Mouse (Mus musculus) liver, postnatal 0 days (tissue): ENCODE measurements around the gene Mcm10. TPM values are rescaled to one million over a fixed set of nuclear protein-coding genes. Genes with fewer than 3 reads are reported as not detected.

ENCODE experiments used
- ATAC-seq: fragments of 200-750 bp; cut with Nextera tagmentation; 2 replicates; pipeline ENCODE4 v1.8.0; 2017; ENCODE audit warnings: mild to moderate bottlenecking, moderate library complexity
- DNase-seq: peaks from one replicate; pipeline ENCODE4 v3.0.0-alpha.2; 2016
- H3K27ac ChIP-seq: fragments of 300-500 bp; sonication (generic); 2 replicates; pipeline ENCODE4 v1.5.1; 2014; ENCODE audit warnings: antibody characterized with exemption, moderate library complexity, mild to moderate bottlenecking, low read depth
- H3K27me3 ChIP-seq: fragments of 300-500 bp; sonication (generic); 2 replicates; pipeline ENCODE4 v1.6.1; 2014; ENCODE audit warnings: low read length, control low read depth, mixed read lengths; ENCODE audit not compliant: insufficient read depth
- H3K36me3 ChIP-seq: fragments of 300-500 bp; sonication (generic); replicated peaks from 2 replicates; pipeline ENCODE4 v1.6.1; 2014; ENCODE audit warnings: mild to moderate bottlenecking, control low read depth, low read length, moderate library complexity, mixed read lengths; ENCODE audit not compliant: insufficient read depth
- H3K4me1 ChIP-seq: fragments of 300-500 bp; sonication (generic); 2 replicates; pipeline ENCODE4 v1.6.1; 2014; ENCODE audit warnings: antibody characterized with exemption, mild to moderate bottlenecking, control low read depth; ENCODE audit not compliant: insufficient read depth
- H3K4me2 ChIP-seq: fragments of 300-500 bp; sonication (generic); 2 replicates; pipeline ENCODE4 v1.6.1; 2014; ENCODE audit warnings: low read depth, mild to moderate bottlenecking, low read length, moderate library complexity, mixed read lengths
- H3K4me3 ChIP-seq: fragments of 300-500 bp; sonication (generic); 2 replicates; pipeline ENCODE4 v1.5.1; 2014; ENCODE audit warnings: low read depth, low read length
- H3K9ac ChIP-seq: fragments of 300-500 bp; sonication (generic); replicated peaks from 2 replicates; pipeline ENCODE4 v1.6.1; 2014; ENCODE audit warnings: mild to moderate bottlenecking, moderate library complexity
- H3K9me3 ChIP-seq: fragments of 300-500 bp; sonication (generic); 2 replicates; pipeline ENCODE4 v1.6.1; 2016; ENCODE audit warnings: mild to moderate bottlenecking, control low read depth, low read length, mixed read lengths
- CTCF ChIP-seq: sonication (generic); IDR thresholded peaks from 2 replicates; pipeline ENCODE4 v1.5.1; 2016; ENCODE audit warnings: antibody characterized with exemption, low read depth
- EP300 ChIP-seq: IDR thresholded peaks from 2 replicates; pipeline ENCODE4 v1.6.1; 2016; ENCODE audit warnings: antibody characterized with exemption, low read depth, mild to moderate bottlenecking
- WGBS: fragments of 180-500 bp; shearing (Covaris S2); extraction: QIAGEN DNeasy Blood & Tissue Kit; methylation state at CpG from one replicate; pipeline ENCODE4 v1.1.7; 2014; ENCODE audit not compliant: insufficient replicate concordance; 5-methylcytosine and 5-hydroxymethylcytosine counted together
- polyA plus RNA-seq: library from polyadenylated mRNA; unstranded; fragments of >200 nt; fragmentation: Nextera tagmentation; extraction: Ambion mirVana; gene quantifications from 2 replicates; pipeline ENCODE4 v1.2.1, GENCODE M21; 2015

Mcm10 gene
- polyA plus RNA-seq, 1 experiment from 2014 or later: 12.2 TPM

DNA sequence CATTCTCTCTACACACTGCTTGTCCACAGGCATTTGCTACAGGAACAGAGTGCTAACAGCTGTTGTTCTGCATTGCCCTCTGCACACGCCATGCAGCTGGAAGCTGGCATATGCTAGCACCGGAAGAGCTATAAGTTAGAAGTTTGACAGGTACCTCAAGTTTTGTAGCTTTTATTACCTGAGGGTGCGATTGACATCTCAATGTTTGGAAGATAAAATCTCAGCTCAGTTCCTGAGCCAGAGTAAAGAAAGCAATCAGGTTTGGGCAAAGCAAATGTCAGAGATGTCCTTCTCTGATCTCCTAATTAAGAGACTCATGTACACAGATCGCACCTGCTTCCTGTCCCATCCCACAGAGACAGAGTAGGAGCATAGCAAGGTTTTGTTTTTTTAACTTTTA is 25.8 kb downstream of the Mcm10 start:
- peaks cover 17% of the 10 kb centered on the region for H3K36me3 ChIP-seq
- H3K9ac ChIP-seq: no peak overlapping the region
- no peak overlapping the region for H3K4me3 ChIP-seq
- H3K27me3 ChIP-seq: no peaks in the 10 kb centered on the region
- 89% methylated on average over 4 of the region's 4 CpGs for WGBS
- H3K4me1 ChIP-seq: 0 out of 2 replicates have a peak, but pooled peaks cover 3% of the 10 kb centered on the region
- no peak for DNase-seq
- TF ChIP-seq EP300 (no peak), CTCF (no peak)
- no peak for ATAC-seq
- no peak overlapping the region for H3K27ac ChIP-seq
- H3K9me3 ChIP-seq: no peaks in the 10 kb centered on the region
- H3K4me2 ChIP-seq: no peak overlapping the region

DNA sequence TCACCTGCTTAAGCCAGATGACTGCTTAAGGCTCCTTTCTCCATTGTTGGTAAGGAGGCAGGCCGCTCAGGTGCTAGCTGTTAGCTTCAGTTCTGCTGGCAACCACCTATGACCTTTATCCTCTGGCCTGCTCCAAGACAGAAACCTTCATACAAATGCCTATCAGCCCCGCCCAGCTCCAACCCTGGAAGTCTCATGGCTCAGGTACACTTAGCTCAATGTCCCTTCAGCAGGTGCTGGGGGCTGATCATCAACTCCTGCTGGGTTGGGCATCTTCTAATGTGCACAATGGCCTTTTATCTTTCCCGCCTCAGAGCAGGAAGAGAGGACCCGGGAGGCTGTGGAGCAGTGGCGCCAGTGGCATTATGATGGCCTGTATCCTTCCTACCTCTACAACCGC is 27.6 kb downstream of the Mcm10 start:
- Histone ChIP-seq H3K27ac (no peak overlapping the region), H3K9me3 (no peaks in the 10 kb centered on the region), H3K9ac (no peak overlapping the region), H3K4me3 (no peak overlapping the region), H3K27me3 (no peaks in the 10 kb centered on the region), H3K36me3 (peaks cover 2% of the 10 kb centered on the region; the same call in 1 of the 2 replicates), H3K4me2 (no peak overlapping the region), H3K4me1 (0 out of 2 replicates have a peak, but pooled peaks cover 3% of the 10 kb centered on the region)
- TF ChIP-seq CTCF (no peak), EP300 (no peak)
- WGBS: 72% methylated on average over 6 of the region's 6 CpGs
- no peak for DNase-seq
- ATAC-seq: no peak

DNA sequence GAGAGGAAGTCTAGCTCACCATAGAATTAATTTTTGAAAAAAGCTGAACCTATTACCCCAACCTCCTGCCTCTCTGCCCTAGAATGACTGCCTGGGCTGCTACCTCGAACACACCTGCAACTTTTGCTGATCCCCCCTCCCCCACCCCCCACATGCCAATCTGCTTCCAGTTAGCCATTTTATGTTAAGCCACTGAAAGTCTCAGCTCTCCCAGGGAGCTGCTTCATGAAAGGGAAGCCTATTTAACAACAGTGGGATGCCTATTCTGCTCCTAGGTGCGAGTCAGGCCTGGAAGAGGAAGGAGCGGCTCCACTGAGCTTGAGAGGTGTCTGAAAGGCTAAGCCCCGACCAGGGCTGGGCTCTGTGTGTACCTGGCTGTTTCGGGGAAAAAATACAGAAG is 28.6 kb downstream of the Mcm10 start:
- no peaks in the 10 kb centered on the region for H3K27me3 ChIP-seq
- 0 out of 2 replicates have a peak, but pooled peaks cover 3% of the 10 kb centered on the region for H3K4me1 ChIP-seq
- WGBS: 45% methylated on average over 5 of the region's 5 CpGs
- no peaks in the 10 kb centered on the region for H3K36me3 ChIP-seq
- TF ChIP-seq EP300: no peak
- TF ChIP-seq CTCF: no peak
- no peak overlapping the region for H3K4me2 ChIP-seq
- H3K9ac ChIP-seq: no peak overlapping the region
- no peaks in the 10 kb centered on the region for H3K9me3 ChIP-seq
- no peak overlapping the region for H3K27ac ChIP-seq
- DNase-seq: no peak
- ATAC-seq: no peak
- H3K4me3 ChIP-seq: no peak overlapping the region

DNA sequence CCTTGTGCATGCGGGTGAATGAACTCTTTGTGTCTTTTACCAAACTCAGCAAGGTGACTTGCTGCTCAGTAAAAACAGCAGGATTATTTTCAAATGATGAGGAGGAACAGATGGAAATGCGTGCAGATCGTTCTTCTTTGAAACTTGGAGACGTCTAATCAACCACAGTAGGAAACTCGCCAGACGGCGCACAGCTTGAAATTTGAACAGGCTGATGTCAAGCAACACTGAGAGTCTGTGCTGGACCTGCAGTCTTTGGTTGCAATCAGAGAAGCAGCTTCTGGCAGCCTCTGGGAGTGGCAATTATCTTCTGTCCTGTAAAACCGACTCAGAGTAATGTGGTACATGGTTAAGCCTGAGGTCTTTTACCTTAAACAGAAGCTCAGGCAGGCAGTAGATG is 34.5 kb downstream of the Mcm10 start:
- Histone ChIP-seq H3K9ac (no peak overlapping the region), H3K4me1 (no peaks in the 10 kb centered on the region), H3K4me3 (no peak overlapping the region), H3K4me2 (no peak overlapping the region), H3K27me3 (no peaks in the 10 kb centered on the region), H3K36me3 (no peaks in the 10 kb centered on the region), H3K27ac (no peak overlapping the region), H3K9me3 (no peaks in the 10 kb centered on the region)
- DNase-seq (no peak), ATAC-seq (no peak)
- TF ChIP-seq EP300 (no peak), CTCF (no peak)
- WGBS: 57% methylated on average over 8 of the region's 8 CpGs

DNA sequence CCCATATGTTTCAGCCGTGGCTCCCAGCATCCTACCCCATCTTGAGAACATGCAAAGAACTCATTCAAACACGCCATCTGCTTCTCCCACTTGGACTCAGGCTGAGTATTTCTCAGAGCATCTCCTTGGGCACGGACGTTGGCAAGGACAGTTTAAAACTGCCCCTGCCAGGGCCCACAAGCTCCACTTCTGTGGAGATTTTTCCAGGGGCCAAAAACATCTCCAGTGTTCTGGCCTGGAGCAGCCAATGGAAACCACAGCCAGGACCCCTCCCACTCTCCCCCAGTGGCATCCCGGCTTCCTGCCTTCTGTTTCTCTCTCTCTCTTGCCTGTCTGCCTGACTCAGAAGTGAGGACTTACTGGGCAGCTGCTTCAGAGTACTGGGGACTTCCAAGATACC is 36.8 kb downstream of the Mcm10 start, which contains the start of gene Ucma:
Ucma (plus strand) TSS at position 316 of the 400 bp plus-strand sequence.
- no peak within 1 kb of the TSS for H3K4me3 ChIP-seq
- H3K9me3 ChIP-seq: no peaks in the 10 kb centered on the region
- H3K4me1 ChIP-seq: no peaks in the 10 kb centered on the region
- no peak within 1 kb of the TSS for H3K9ac ChIP-seq
- H3K36me3 ChIP-seq: no peaks in the 10 kb centered on the region
- no peak within 1 kb of the TSS for H3K4me2 ChIP-seq
- DNase-seq (no peak), ATAC-seq (no peak)
- TF ChIP-seq EP300: no peak
- no peak for TF ChIP-seq CTCF
- no peaks in the 10 kb centered on the region for H3K27me3 ChIP-seq
- no peak within 1 kb of the TSS for H3K27ac ChIP-seq
- WGBS: 63% methylated on average over 5 of the region's 5 CpGs

DNA sequence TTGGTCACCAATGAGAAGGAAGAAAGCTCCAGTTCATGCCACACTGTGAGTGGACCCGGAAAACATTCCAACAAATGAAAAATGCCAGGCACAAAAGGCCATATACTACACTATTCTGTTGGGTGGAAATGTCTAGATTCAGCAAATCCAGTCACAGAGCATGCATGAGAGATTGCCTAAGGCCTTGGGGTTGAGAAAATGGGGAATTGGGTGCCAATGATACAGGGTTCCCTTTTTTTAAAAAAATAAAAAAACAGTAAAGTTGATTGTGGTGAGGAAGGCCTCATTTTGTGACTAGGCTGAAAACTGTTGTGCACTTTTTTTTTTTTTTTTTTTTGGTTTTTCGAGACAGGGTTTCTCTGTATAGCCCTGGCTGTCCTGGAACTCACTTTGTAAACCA is 43.5 kb downstream of the Mcm10 start:
- WGBS: 81% methylated on average over 1 of the region's 2 CpGs
- H3K27me3 ChIP-seq: no peaks in the 10 kb centered on the region
- H3K36me3 ChIP-seq: no peaks in the 10 kb centered on the region
- H3K4me2 ChIP-seq: no peak overlapping the region
- H3K27ac ChIP-seq: no peak overlapping the region
- no peak for TF ChIP-seq EP300
- TF ChIP-seq CTCF: no peak
- no peak overlapping the region for H3K9ac ChIP-seq
- no peaks in the 10 kb centered on the region for H3K4me1 ChIP-seq
- no peaks in the 10 kb centered on the region for H3K9me3 ChIP-seq
- H3K4me3 ChIP-seq: no peak overlapping the region
- ATAC-seq (no peak), DNase-seq (no peak)

DNA sequence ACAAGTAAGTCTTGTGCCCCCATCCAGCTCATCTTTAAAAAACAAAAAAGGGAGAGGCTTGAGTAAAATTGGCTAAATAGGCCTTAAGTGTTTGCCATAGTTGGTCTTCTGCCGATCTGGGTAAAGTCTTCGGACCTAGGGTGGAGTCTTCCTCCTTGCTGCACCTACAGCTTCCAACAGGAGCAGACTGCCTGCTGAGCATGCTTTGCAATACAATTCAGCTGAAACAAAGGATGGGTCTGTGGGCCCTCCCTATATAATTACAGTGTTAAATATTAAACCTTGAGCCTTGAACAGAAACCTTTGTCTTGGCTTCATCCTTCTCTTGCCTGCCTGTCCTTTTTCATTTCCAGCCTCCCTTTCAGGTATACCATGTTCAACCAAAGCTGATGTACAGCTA is 44.8 kb downstream of the Mcm10 start:
- H3K4me2 ChIP-seq: no peak overlapping the region
- no peaks in the 10 kb centered on the region for H3K9me3 ChIP-seq
- H3K27me3 ChIP-seq: no peaks in the 10 kb centered on the region
- H3K36me3 ChIP-seq: no peaks in the 10 kb centered on the region
- WGBS: 86% methylated on average over 2 of the region's 2 CpGs
- no peak for ATAC-seq
- H3K9ac ChIP-seq: no peak overlapping the region
- no peaks in the 10 kb centered on the region for H3K4me1 ChIP-seq
- no peak overlapping the region for H3K4me3 ChIP-seq
- no peak overlapping the region for H3K27ac ChIP-seq
- DNase-seq: no peak
- TF ChIP-seq CTCF (no peak), EP300 (no peak)
